Mouse (Mus musculus): ENCODE measurements around the gene Artn.

DNA sequence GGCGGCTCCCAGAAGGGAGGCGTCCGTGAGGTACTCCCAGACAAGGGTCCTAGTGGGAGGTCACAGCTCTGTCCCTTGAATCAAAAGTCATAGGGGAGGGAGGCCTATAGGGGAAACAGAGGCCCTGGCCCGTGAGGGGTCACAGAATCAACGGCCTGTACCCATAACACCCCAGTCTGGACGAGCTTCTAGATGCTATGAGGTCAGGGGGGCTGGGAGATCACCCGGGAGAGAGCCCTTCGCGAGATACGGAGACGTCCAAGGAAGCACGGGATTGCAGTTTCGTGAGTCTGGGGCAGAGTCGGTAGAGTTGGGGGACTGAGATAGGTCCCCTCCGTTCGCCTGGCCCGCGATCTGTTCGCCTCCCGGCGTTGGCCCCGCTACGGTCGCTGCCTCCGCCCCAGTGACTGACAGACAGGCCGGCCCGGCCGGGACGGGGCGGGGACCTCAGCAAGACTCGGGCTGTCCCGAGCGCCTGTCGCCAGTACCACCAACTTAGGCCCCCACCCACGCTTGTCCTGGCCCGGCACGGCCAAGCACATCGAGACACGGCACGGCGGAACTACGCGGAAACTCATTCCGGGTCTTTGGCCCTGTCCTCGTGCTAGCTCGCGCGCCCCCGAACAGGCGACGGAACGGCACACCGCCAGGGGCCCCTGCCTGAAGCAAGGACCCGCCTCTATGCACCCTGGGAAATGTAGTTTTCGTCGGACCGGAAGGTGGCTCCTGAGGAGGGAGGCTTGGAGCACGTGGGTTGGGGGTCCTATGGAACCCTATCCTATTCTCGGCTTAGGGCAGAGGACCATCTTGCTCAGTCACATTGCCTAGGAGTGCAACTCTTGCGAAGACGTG is 14.7 kb downstream of the Artn start, which contains the start of gene Ipo13:
- TF ChIP-seq EP300 (IDR thresholded peaks at IDR 0.05) (peak; percentile 73; the same call in 1 of the 2 replicates), CTCF (IDR thresholded peaks at IDR 0.05) (peak; percentile 63)
